Mouse (Mus musculus): ENCODE measurements around the gene Tmie. TPM values are rescaled to one million over a fixed set of nuclear protein-coding genes. Genes with fewer than 3 reads are reported as not detected.

The Tmie gene
- polyA plus RNA-seq, 1 experiment from 2014 or later: 3.6 TPM

- Histone ChIP-seq H3K9me3 (ENCODE audit: low read length) (no peaks in the 10 kb centered on the region), H3K4me3 (ENCODE audit: low read depth, low read length) (peak overlapping the region; percentile 57), H3K27me3 (replicated peaks; ENCODE audit: insufficient read depth, low read length) (no peaks in the 10 kb centered on the region), H3K27ac (ENCODE audit: low read length) (peak overlapping the region; percentile 91), H3K9ac (replicated peaks; ENCODE audit: low read depth) (peak overlapping the region; percentile 35; the same call in 1 of the 2 replicates), H3K4me1 (ENCODE audit: insufficient read depth, low read depth, low read length) (peaks cover 11% of the 10 kb centered on the region; the same call in 1 of the 2 replicates), H3K36me3 (ENCODE audit: insufficient read depth, low read length) (no peaks in the 10 kb centered on the region), H3K4me2 (replicated peaks; ENCODE audit: low read depth, low read length) (peak overlapping the region; percentile 83)
- WGBS: 37% methylated on average over 4 of the region's 4 CpGs
- TF ChIP-seq CTCF (IDR thresholded peaks at IDR 0.05) (no peak), EP300 (IDR thresholded peaks at IDR 0.05) (peak; percentile 44; the same call in 1 of the 2 replicates)
- DNase-seq (ENCODE audit: low spot score) (peak; percentile 87), ATAC-seq (peak; percentile 81)
Observed at GRCm38 (mm10) chr9:110880772-110881171, 859 bp upstream of the Tmie start.

- Histone ChIP-seq H3K4me3 (ENCODE audit: low read depth, low read length) (peak within 1 kb of the TSS; percentile 57), H3K4me1 (ENCODE audit: insufficient read depth, low read depth, low read length) (peaks cover 11% of the 10 kb centered on the region; the same call in 1 of the 2 replicates), H3K9ac (replicated peaks; ENCODE audit: low read depth) (peak within 1 kb of the TSS; percentile 41), H3K27ac (ENCODE audit: low read length) (peak within 1 kb of the TSS; percentile 91), H3K9me3 (ENCODE audit: low read length) (no peaks in the 10 kb centered on the region), H3K36me3 (ENCODE audit: insufficient read depth, low read length) (no peaks in the 10 kb centered on the region), H3K4me2 (replicated peaks; ENCODE audit: low read depth, low read length) (peak within 1 kb of the TSS; percentile 83), H3K27me3 (replicated peaks; ENCODE audit: insufficient read depth, low read length) (no peaks in the 10 kb centered on the region)
- 0 out of 2 replicates have a peak, but pooled peaks have one; percentile 7 for ATAC-seq
- TF ChIP-seq CTCF (IDR thresholded peaks at IDR 0.05) (peak; percentile 10; the same call in 1 of the 2 replicates), EP300 (IDR thresholded peaks at IDR 0.05) (no peak)
- 9% methylated on average over 12 of the region's 12 CpGs for WGBS
- DNase-seq (ENCODE audit: low spot score): peak; percentile 54
Observed at GRCm38 (mm10) chr9:110879191-110879920, 557 bp downstream of the Tmie start, which contains the start of gene Als2cl. Gene Als2cl, plus strand, starts transcription at chr9:110879870.

GRCm38 (mm10) chr9:110877888-110878287 lies 2.0 kb downstream of the Tmie start:
- no peaks in the 10 kb centered on the region for H3K27me3 ChIP-seq (replicated peaks; ENCODE audit: insufficient read depth, low read length)
- no peaks in the 10 kb centered on the region for H3K36me3 ChIP-seq (ENCODE audit: insufficient read depth, low read length)
- H3K9ac ChIP-seq (replicated peaks; ENCODE audit: low read depth): no peak overlapping the region
- H3K4me1 ChIP-seq (ENCODE audit: insufficient read depth, low read depth, low read length): peaks cover 11% of the 10 kb centered on the region; the same call in 1 of the 2 replicates
- WGBS: 73% methylated on average over 5 of the region's 5 CpGs
- no peak overlapping the region for H3K4me3 ChIP-seq (ENCODE audit: low read depth, low read length)
- no peaks in the 10 kb centered on the region for H3K9me3 ChIP-seq (ENCODE audit: low read length)
- DNase-seq (ENCODE audit: low spot score) (no peak), ATAC-seq (no peak)
- H3K27ac ChIP-seq (ENCODE audit: low read length): no peak overlapping the region; the same call in 1 of the 2 replicates
- no peak for TF ChIP-seq CTCF (IDR thresholded peaks at IDR 0.05)
- no peak for TF ChIP-seq EP300 (IDR thresholded peaks at IDR 0.05)
- no peak overlapping the region for H3K4me2 ChIP-seq (replicated peaks; ENCODE audit: low read depth, low read length)

GRCm38 (mm10) chr9:110877353-110877752 lies 2.6 kb downstream of the Tmie start:
- DNase-seq (ENCODE audit: low spot score) (no peak), ATAC-seq (no peak)
- Histone ChIP-seq H3K27me3 (replicated peaks; ENCODE audit: insufficient read depth, low read length) (no peaks in the 10 kb centered on the region), H3K36me3 (ENCODE audit: insufficient read depth, low read length) (no peaks in the 10 kb centered on the region), H3K4me2 (replicated peaks; ENCODE audit: low read depth, low read length) (no peak overlapping the region), H3K9ac (replicated peaks; ENCODE audit: low read depth) (no peak overlapping the region), H3K27ac (ENCODE audit: low read length) (no peak overlapping the region; the same call in 1 of the 2 replicates), H3K9me3 (ENCODE audit: low read length) (no peaks in the 10 kb centered on the region), H3K4me1 (ENCODE audit: insufficient read depth, low read depth, low read length) (peaks cover 11% of the 10 kb centered on the region; the same call in 1 of the 2 replicates), H3K4me3 (ENCODE audit: low read depth, low read length) (no peak overlapping the region)
- WGBS: 89% methylated on average over 1 of the region's 1 CpGs
- TF ChIP-seq CTCF (IDR thresholded peaks at IDR 0.05) (no peak), EP300 (IDR thresholded peaks at IDR 0.05) (no peak)

- 49% methylated on average over 4 of the region's 6 CpGs for WGBS
Observed at GRCm38 (mm10) chr9:110875288-110875695, 4.6 kb downstream of the Tmie start.

GRCm38 (mm10) chr9:110874660-110875191 lies 5.2 kb downstream of the Tmie start:
- Histone ChIP-seq H3K27me3 (replicated peaks; ENCODE audit: insufficient read depth, low read length) (no peaks in the 10 kb centered on the region), H3K4me1 (ENCODE audit: insufficient read depth, low read depth, low read length) (peaks cover 11% of the 10 kb centered on the region; the same call in 1 of the 2 replicates), H3K4me2 (replicated peaks; ENCODE audit: low read depth, low read length) (no peak overlapping the region), H3K4me3 (ENCODE audit: low read depth, low read length) (no peak overlapping the region), H3K36me3 (ENCODE audit: insufficient read depth, low read length) (no peaks in the 10 kb centered on the region), H3K9me3 (ENCODE audit: low read length) (no peaks in the 10 kb centered on the region), H3K9ac (replicated peaks; ENCODE audit: low read depth) (no peak overlapping the region), H3K27ac (ENCODE audit: low read length) (no peak overlapping the region)
- no peak for DNase-seq (ENCODE audit: low spot score)
- WGBS: 24% methylated on average over 3 of the region's 3 CpGs
- TF ChIP-seq EP300 (IDR thresholded peaks at IDR 0.05): no peak
- TF ChIP-seq CTCF (IDR thresholded peaks at IDR 0.05): no peak
- ATAC-seq: no peak

More at GRCm38 (mm10) chr9:110875288-110875695, 4.6 kb downstream of the Tmie start:
- H3K4me1 ChIP-seq (ENCODE audit: insufficient read depth, low read depth, low read length): peaks cover 11% of the 10 kb centered on the region; the same call in 1 of the 2 replicates
- H3K36me3 ChIP-seq (ENCODE audit: insufficient read depth, low read length): no peaks in the 10 kb centered on the region
- no peaks in the 10 kb centered on the region for H3K27me3 ChIP-seq (replicated peaks; ENCODE audit: insufficient read depth, low read length)
- ATAC-seq (no peak), DNase-seq (ENCODE audit: low spot score) (no peak)
- no peak overlapping the region for H3K4me2 ChIP-seq (replicated peaks; ENCODE audit: low read depth, low read length)
- TF ChIP-seq CTCF (IDR thresholded peaks at IDR 0.05) (no peak), EP300 (IDR thresholded peaks at IDR 0.05) (no peak)
- H3K9ac ChIP-seq (replicated peaks; ENCODE audit: low read depth): no peak overlapping the region
- no peak overlapping the region for H3K4me3 ChIP-seq (ENCODE audit: low read depth, low read length)
- no peak overlapping the region for H3K27ac ChIP-seq (ENCODE audit: low read length)
- no peaks in the 10 kb centered on the region for H3K9me3 ChIP-seq (ENCODE audit: low read length)
